Comparison of ENCODE assay signal across 10 mouse cellular contexts in the genomic region with DNA sequence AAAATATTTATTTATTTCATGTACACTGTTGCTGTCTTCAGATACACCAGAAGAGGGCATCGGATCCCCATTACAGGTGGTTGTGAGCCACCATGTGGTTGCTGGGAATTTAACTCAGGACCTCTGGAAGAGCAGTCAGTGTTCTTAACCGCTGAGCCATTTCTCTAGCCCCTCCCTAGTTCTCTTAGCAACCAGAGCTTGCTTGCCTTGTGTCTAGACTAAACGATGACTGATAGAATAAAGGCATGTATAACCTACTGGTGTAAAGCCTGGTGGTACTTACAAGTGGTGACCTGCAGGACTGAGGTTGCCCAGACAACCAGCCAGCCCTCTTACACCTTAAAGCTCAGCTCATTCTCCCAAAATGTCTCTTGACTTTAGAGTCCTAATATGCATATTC. TPM values are rescaled to one million over a fixed set of nuclear protein-coding genes. Genes with fewer than 3 reads are reported as not detected.
DNase-seq lines count a peak whose midpoint lies in the region; ATAC-seq and TF ChIP-seq lines count a peak whose summit lies in the region.
"Not testable (repeated sequence)": the region's sequence is repeated elsewhere in the genome, so short reads cannot be mapped to it uniquely, and the experiment has no call there.
"Had no signal": no experiment of that assay in that cellular context is flagged by ENCODE, and none has a peak within 500 bp of the region (broad histone marks: within the 10 kb centered on the region; RNA-seq: fewer than 3 reads in every experiment).

No protein-coding gene starts in this region.

- not testable (repeated sequence) for H3K4me2 ChIP-seq in hindbrain, postnatal 0 days (ENCODE audit: low read depth, low read length); kidney, postnatal 0 days (ENCODE audit: low read length); midbrain, embryonic 11.5 days

- DNase-seq in ES-CJ7 (ENCODE audit: low read depth, low spot score) (peak; percentile 53), ZHBTc4 (ENCODE audit: low read depth, low spot score) (peak; percentile 50)
- not testable (repeated sequence) for DNase-seq in hindbrain, postnatal 0 days (ENCODE audit: low spot score); kidney, postnatal 0 days (ENCODE audit: low spot score)
- peak; percentile 8 for DNase-seq in midbrain, embryonic 11.5 days (ENCODE audit: low spot score, missing footprints)

- not testable (repeated sequence) for H3K9ac ChIP-seq in hindbrain, postnatal 0 days (replicated peaks; ENCODE audit: low read length); kidney, postnatal 0 days (ENCODE audit: low read depth, low read length); midbrain, embryonic 11.5 days (ENCODE audit: low read length)

- not testable (repeated sequence) for H3K4me1 ChIP-seq in hindbrain, postnatal 0 days (ENCODE audit: insufficient read depth, low read length); kidney, postnatal 0 days (replicated peaks; ENCODE audit: insufficient read depth, low read length); midbrain, embryonic 11.5 days (ENCODE audit: control insufficient read depth, insufficient read depth, low read length)

- 72% methylated on average over 3 of the region's 3 CpGs for WGBS in hindbrain, postnatal 0 days
- 79% methylated on average over 3 of the region's 3 CpGs for WGBS in kidney, postnatal 0 days
- 79% methylated on average over 3 of the region's 3 CpGs for WGBS in midbrain, embryonic 11.5 days

- H3K9me3 ChIP-seq in hindbrain, postnatal 0 days (ENCODE audit: low read length); kidney, postnatal 0 days (replicated peaks; ENCODE audit: low read length); midbrain, embryonic 11.5 days (ENCODE audit: control insufficient read depth, low read length): not testable (repeated sequence)

- H3K36me3 ChIP-seq in hindbrain, postnatal 0 days (ENCODE audit: insufficient read depth, low read length); kidney, postnatal 0 days (ENCODE audit: insufficient read depth, low read length); midbrain, embryonic 11.5 days (ENCODE audit: control insufficient read depth, insufficient read depth, low read length): not testable (repeated sequence)

- ATAC-seq in hindbrain, postnatal 0 days; kidney, postnatal 0 days (replicated peaks; ENCODE audit: low FRiP score, low read depth); midbrain, embryonic 11.5 days (ENCODE audit: low FRiP score): not testable (repeated sequence)

- TF ChIP-seq CTCF in hindbrain, postnatal 0 days (IDR thresholded peaks at IDR 0.05; ENCODE audit: low read depth) = peak; percentile 11; the same call in 1 of the 2 replicates
- TF ChIP-seq CTCF in kidney, postnatal 0 days (IDR thresholded peaks at IDR 0.05; ENCODE audit: low read depth) = 0 out of 2 replicates have a peak, but pooled peaks have one; percentile 22

- not testable (repeated sequence) for H3K27me3 ChIP-seq in hindbrain, postnatal 0 days (ENCODE audit: insufficient read depth, low read length); kidney, postnatal 0 days (ENCODE audit: insufficient read depth, low read length); midbrain, embryonic 11.5 days (ENCODE audit: control insufficient read depth, insufficient read depth, low read length)

- H3K4me3 ChIP-seq in hindbrain, postnatal 0 days (ENCODE audit: low read length); kidney, postnatal 0 days (replicated peaks; ENCODE audit: low read depth, low read length); midbrain, embryonic 11.5 days (ENCODE audit: low read depth, low read length): not testable (repeated sequence)

- not testable (repeated sequence) for H3K27ac ChIP-seq in hindbrain, postnatal 0 days; kidney, postnatal 0 days; midbrain, embryonic 11.5 days (ENCODE audit: low read depth, low read length)

RNA-seq across cellular contexts. Expression of gene Cilp, which starts 9.9 kb away (rescaled TPM):
- 0.16 and 0.29 TPM in 2 replicates for total RNA-seq in hindbrain, postnatal 0 days (2014; rRNA removed)
- 0.29 and 0.37 TPM in 2 replicates for polyA plus RNA-seq in hindbrain, postnatal 0 days (2015; fragmentation: Nextera tagmentation; extraction: Ambion mirVana)
- 0.33 and 0.51 TPM in 2 replicates for polyA plus RNA-seq in kidney, postnatal 0 days (2015; fragmentation: Nextera tagmentation; extraction: Ambion mirVana)
- polyA plus RNA-seq in midbrain, embryonic 11.5 days (2014; fragmentation: Nextera tagmentation; extraction: Ambion mirVana) = 0.12 and 0.16 TPM in 2 replicates
- total RNA-seq: CH12.LX, MEL had no signal
- polyA plus RNA-seq: CD4-positive, CD25-positive, alpha-beta regulatory T cell, adult 4 months; erythroblast, embryonic 14.5 days; forebrain, embryonic 10.5 days had no signal

RNA-seq across cellular contexts. Expression of gene Clpx, which starts 19.2 kb away (rescaled TPM):
- 22.7 and 23.3 TPM in 2 replicates for total RNA-seq in hindbrain, postnatal 0 days (2014; rRNA removed)
- 37.1 and 41.2 TPM in 2 replicates for polyA plus RNA-seq in hindbrain, postnatal 0 days (2015; fragmentation: Nextera tagmentation; extraction: Ambion mirVana)
- 59.5 and 62.3 TPM in 2 replicates for polyA plus RNA-seq in kidney, postnatal 0 days (2015; fragmentation: Nextera tagmentation; extraction: Ambion mirVana)
- polyA plus RNA-seq in midbrain, embryonic 11.5 days (2014; fragmentation: Nextera tagmentation; extraction: Ambion mirVana) = 45.8 and 54.3 TPM in 2 replicates
